Mouse (Mus musculus) yolk sac, embryonic 10.5 days (tissue): ENCODE results near the gene Prkcz.
"Not testable (repeated sequence)": the region's sequence is repeated elsewhere in the genome, so short reads cannot be mapped to it uniquely, and the experiment has no call there.

Source experiments
- DNase-seq: peaks from one replicate; pipeline ENCODE4 v3.0.0-alpha.2; 2017; ENCODE audit warnings: low spot score

Prkcz gene

GRCm38 (mm10) chr4:155359560-155360464 is 1.3 kb downstream of the Prkcz start:
- peak; percentile 85 for DNase-seq

- no peak for DNase-seq
Observed at GRCm38 (mm10) chr4:155357601-155358000, 3.6 kb downstream of the Prkcz start.

GRCm38 (mm10) chr4:155356354-155356753 is 4.8 kb downstream of the Prkcz start:
- DNase-seq: peak; percentile 55

GRCm38 (mm10) chr4:155354546-155354945 is 6.6 kb downstream of the Prkcz start:
- no peak for DNase-seq

GRCm38 (mm10) chr4:155354035-155354434 is 7.1 kb downstream of the Prkcz start:
- no peak for DNase-seq

- DNase-seq: no peak
Observed at GRCm38 (mm10) chr4:155352581-155352980, 8.6 kb downstream of the Prkcz start.

- no peak for DNase-seq
Observed at GRCm38 (mm10) chr4:155346350-155346749, 14.8 kb downstream of the Prkcz start.

GRCm38 (mm10) chr4:155345608-155345953 is 15.6 kb downstream of the Prkcz start:
- no peak for DNase-seq

- DNase-seq: no peak
Observed at GRCm38 (mm10) chr4:155344716-155345607, 16.2 kb downstream of the Prkcz start.

GRCm38 (mm10) chr4:155344299-155344600 is 16.9 kb downstream of the Prkcz start:
- DNase-seq: no peak

- DNase-seq: no peak
Observed at GRCm38 (mm10) chr4:155343415-155344298, 17.5 kb downstream of the Prkcz start.

- no peak for DNase-seq
Observed at GRCm38 (mm10) chr4:155336284-155337050, 24.7 kb downstream of the Prkcz start.

GRCm38 (mm10) chr4:155332253-155332652 is 28.9 kb downstream of the Prkcz start:
- no peak for DNase-seq

GRCm38 (mm10) chr4:155328385-155328784 is 32.8 kb downstream of the Prkcz start:
- DNase-seq: not testable (repeated sequence)

- DNase-seq: peak; percentile 44
Observed at GRCm38 (mm10) chr4:155325773-155326172, 35.4 kb downstream of the Prkcz start.

- peak; percentile 72 for DNase-seq
Observed at GRCm38 (mm10) chr4:155324511-155324910, 36.6 kb downstream of the Prkcz start.

- peak; percentile 37 for DNase-seq
Observed at GRCm38 (mm10) chr4:155323081-155323795, 37.9 kb downstream of the Prkcz start.

GRCm38 (mm10) chr4:155320281-155321244 is 40.6 kb downstream of the Prkcz start:
- DNase-seq: peak; percentile 23

GRCm38 (mm10) chr4:155318266-155318665 is 42.9 kb downstream of the Prkcz start:
- peak; percentile 32 for DNase-seq
